Mouse (Mus musculus) limb, embryonic 13.5 days (tissue): Measurements from ENCODE around the gene Naa15. TPM values are rescaled to one million over a fixed set of nuclear protein-coding genes. Genes with fewer than 3 reads are reported as not detected.
"Not testable (repeated sequence)": the region's sequence is repeated elsewhere in the genome, so short reads cannot be mapped to it uniquely, and the experiment has no call there.

Experiments
- ATAC-seq: fragments of 200-750 bp; cut with Nextera tagmentation; 2 replicates; pipeline ENCODE4 v1.8.0; 2017; ENCODE audit warnings: low read depth, moderate number of reproducible peaks, moderate TSS enrichment; ENCODE audit not compliant: low FRiP score
- H3K27ac ChIP-seq: fragments of 300-500 bp; sonication (generic); 2 replicates; pipeline ENCODE4 v1.5.1; 2015; ENCODE audit warnings: inconsistent platforms, mild to moderate bottlenecking, moderate library complexity
- H3K27me3 ChIP-seq: fragments of 300-500 bp; sonication (generic); 2 replicates; pipeline ENCODE4 v1.6.1; 2015; ENCODE audit warnings: mild to moderate bottlenecking, inconsistent platforms
- H3K36me3 ChIP-seq: fragments of 300-500 bp; sonication (generic); 2 replicates; pipeline ENCODE4 v1.6.1; 2015; ENCODE audit warnings: inconsistent platforms, mild to moderate bottlenecking, moderate library complexity
- H3K4me1 ChIP-seq: fragments of 300-500 bp; sonication (generic); 2 replicates; pipeline ENCODE4 v1.6.1; 2015; ENCODE audit warnings: inconsistent platforms
- H3K4me2 ChIP-seq: fragments of 300-500 bp; sonication (generic); replicated peaks from 2 replicates; pipeline ENCODE4 v1.6.1; 2015; ENCODE audit warnings: inconsistent platforms, mild to moderate bottlenecking, moderate library complexity
- H3K4me3 ChIP-seq: fragments of 300-500 bp; sonication (generic); 2 replicates; pipeline ENCODE4 v1.5.1; 2015; ENCODE audit warnings: moderate library complexity, mild to moderate bottlenecking, inconsistent platforms
- H3K9ac ChIP-seq: fragments of 300-500 bp; sonication (generic); 2 replicates; pipeline ENCODE4 v1.6.1; 2015; ENCODE audit warnings: mild to moderate bottlenecking, inconsistent platforms
- H3K9me3 ChIP-seq: fragments of 300-500 bp; sonication (generic); 2 replicates; pipeline ENCODE4 v1.6.1; 2016; ENCODE audit warnings: inconsistent platforms
- WGBS: fragments of 180-500 bp; shearing (Covaris S2); methylation state at CpG from one replicate; pipeline ENCODE4 v1.1.7; 2015; 5-methylcytosine and 5-hydroxymethylcytosine counted together
- polyA plus RNA-seq: library from polyadenylated mRNA; unstranded; fragments of >200 nt; fragmentation: Nextera tagmentation; extraction: Ambion mirVana; gene quantifications from 2 replicates; pipeline ENCODE4 v1.2.1, GENCODE M21; 2015

The Naa15 gene
- polyA plus RNA-seq, 1 experiment from 2014 or later: 51.7 TPM

GRCm38 (mm10) chr3:51379786-51380659 lies 34.9 kb upstream of the Naa15 start:
- no peak overlapping the region for H3K4me2 ChIP-seq
- H3K27ac ChIP-seq: no peak overlapping the region
- ATAC-seq: no peak
- no peaks in the 10 kb centered on the region for H3K36me3 ChIP-seq
- H3K4me1 ChIP-seq: no peaks in the 10 kb centered on the region; the same call in 1 of the 2 replicates
- H3K9me3 ChIP-seq: no peaks in the 10 kb centered on the region
- no peaks in the 10 kb centered on the region for H3K27me3 ChIP-seq
- WGBS: 83% methylated on average over 5 of the region's 5 CpGs
- no peak overlapping the region for H3K4me3 ChIP-seq
- no peak overlapping the region for H3K9ac ChIP-seq

- Histone ChIP-seq H3K27ac (no peak overlapping the region), H3K4me1 (no peaks in the 10 kb centered on the region; the same call in 1 of the 2 replicates), H3K4me2 (no peak overlapping the region), H3K4me3 (no peak overlapping the region), H3K9ac (no peak overlapping the region), H3K27me3 (no peaks in the 10 kb centered on the region), H3K36me3 (no peaks in the 10 kb centered on the region), H3K9me3 (no peaks in the 10 kb centered on the region)
- no peak for ATAC-seq
- WGBS: 60% methylated on average over 4 of the region's 5 CpGs
Observed at GRCm38 (mm10) chr3:51380660-51381014, 34.3 kb upstream of the Naa15 start.

DNA sequence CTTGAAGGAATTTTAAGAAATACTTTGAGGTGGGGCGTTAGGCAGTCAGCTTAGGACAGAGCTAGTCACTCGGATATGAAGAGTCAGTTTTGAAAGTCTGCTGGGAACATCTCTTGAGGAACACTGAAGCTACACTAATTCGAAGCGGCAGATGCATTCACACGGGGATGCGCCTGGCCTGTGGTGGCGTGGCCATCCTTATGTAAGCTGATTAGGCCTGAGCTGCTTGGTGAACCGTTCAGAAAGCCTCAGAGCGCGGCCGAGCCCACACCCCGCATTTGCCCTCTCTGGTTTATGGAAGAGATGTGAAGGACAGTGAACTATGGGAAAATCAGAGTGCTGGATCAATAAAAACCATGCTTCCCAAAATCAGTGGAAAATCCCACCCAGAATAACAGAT lies 31.5 kb upstream of the Naa15 start:
- Histone ChIP-seq H3K9me3 (no peaks in the 10 kb centered on the region), H3K27me3 (0 out of 2 replicates have a peak, but pooled peaks cover 5% of the 10 kb centered on the region), H3K4me3 (no peak overlapping the region), H3K36me3 (no peaks in the 10 kb centered on the region), H3K9ac (no peak overlapping the region), H3K4me1 (no peaks in the 10 kb centered on the region; the same call in 1 of the 2 replicates), H3K4me2 (no peak overlapping the region), H3K27ac (no peak overlapping the region)
- no peak for ATAC-seq
- 79% methylated on average over 12 of the region's 12 CpGs for WGBS

GRCm38 (mm10) chr3:51386441-51387133 lies 28.4 kb upstream of the Naa15 start:
- Histone ChIP-seq H3K27ac (no peak overlapping the region), H3K36me3 (no peaks in the 10 kb centered on the region), H3K4me2 (no peak overlapping the region), H3K9me3 (no peaks in the 10 kb centered on the region), H3K4me3 (no peak overlapping the region), H3K27me3 (0 out of 2 replicates have a peak, but pooled peaks cover 8% of the 10 kb centered on the region), H3K4me1 (peaks cover 5% of the 10 kb centered on the region; the same call in 1 of the 2 replicates), H3K9ac (no peak overlapping the region)
- ATAC-seq: no peak
- 43% methylated on average over 12 of the region's 12 CpGs for WGBS

- WGBS: 87% methylated on average over 3 of the region's 3 CpGs
- Histone ChIP-seq H3K9me3 (no peaks in the 10 kb centered on the region), H3K27ac (no peak overlapping the region), H3K9ac (no peak overlapping the region), H3K27me3 (0 out of 2 replicates have a peak, but pooled peaks cover 8% of the 10 kb centered on the region), H3K4me2 (no peak overlapping the region), H3K4me3 (no peak overlapping the region), H3K36me3 (no peaks in the 10 kb centered on the region), H3K4me1 (peaks cover 5% of the 10 kb centered on the region; the same call in 1 of the 2 replicates)
- ATAC-seq: no peak
Observed at GRCm38 (mm10) chr3:51387134-51387451, 27.9 kb upstream of the Naa15 start.

DNA sequence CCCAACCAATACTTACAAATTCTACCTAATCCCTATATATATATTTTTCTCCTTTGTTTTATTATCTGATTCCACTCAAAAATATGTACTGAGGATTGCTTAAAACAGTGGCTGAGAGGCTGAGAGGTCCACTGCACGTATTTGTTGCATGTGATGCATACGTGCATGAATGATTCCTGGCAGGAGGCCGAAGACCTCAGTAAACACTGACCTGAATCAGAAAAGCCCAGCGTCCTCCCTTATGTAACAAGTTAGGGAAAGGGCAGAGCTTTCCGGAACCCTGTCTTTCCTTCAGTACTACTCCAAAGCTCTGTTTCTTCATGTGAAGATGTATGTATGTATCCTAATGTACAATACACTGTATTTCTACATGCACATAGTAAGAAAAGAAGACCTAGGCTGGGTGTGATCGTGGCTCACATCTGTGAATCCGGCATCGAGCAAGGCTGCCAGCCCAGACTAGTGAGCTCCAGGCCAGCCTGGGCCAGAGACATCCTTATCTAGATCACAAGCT lies 27.0 kb upstream of the Naa15 start:
- no peak for ATAC-seq
- Histone ChIP-seq H3K4me2 (no peak overlapping the region), H3K9me3 (no peaks in the 10 kb centered on the region), H3K27ac (no peak overlapping the region), H3K36me3 (no peaks in the 10 kb centered on the region), H3K27me3 (0 out of 2 replicates have a peak, but pooled peaks cover 8% of the 10 kb centered on the region), H3K4me3 (no peak overlapping the region), H3K9ac (no peak overlapping the region), H3K4me1 (peaks cover 5% of the 10 kb centered on the region; the same call in 1 of the 2 replicates)
- WGBS: 70% methylated on average over 8 of the region's 8 CpGs

DNA sequence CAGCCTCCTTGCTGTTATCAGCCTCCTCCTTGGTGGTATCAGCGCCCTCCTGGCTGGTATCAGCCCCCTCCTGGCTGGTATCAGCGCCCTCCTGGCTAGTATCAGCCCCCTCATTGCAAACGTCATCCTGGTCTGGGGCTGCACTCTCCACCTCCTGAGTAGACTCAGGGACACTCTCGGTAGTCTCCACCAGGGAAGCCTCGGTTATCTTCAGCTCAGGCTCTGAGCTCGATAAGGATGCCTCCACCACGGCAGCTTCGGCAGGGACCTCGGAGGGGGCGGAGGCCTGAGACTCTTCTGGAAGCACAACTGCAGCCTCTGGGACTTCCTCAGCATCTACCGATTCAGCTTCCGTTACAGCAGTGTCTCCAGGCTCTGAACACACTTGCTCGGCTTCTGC lies 26.0 kb upstream of the Naa15 start:
- Histone ChIP-seq H3K36me3 (no peaks in the 10 kb centered on the region), H3K9me3 (no peaks in the 10 kb centered on the region), H3K27ac (no peak overlapping the region), H3K4me3 (peak overlapping the region; percentile 25), H3K4me2 (peak overlapping the region; percentile 57), H3K4me1 (peaks cover 5% of the 10 kb centered on the region; the same call in 1 of the 2 replicates), H3K9ac (peak overlapping the region; percentile 53), H3K27me3 (0 out of 2 replicates have a peak, but pooled peaks cover 8% of the 10 kb centered on the region)
- WGBS: 8% methylated on average over 13 of the region's 13 CpGs
- ATAC-seq: no peak

DNA sequence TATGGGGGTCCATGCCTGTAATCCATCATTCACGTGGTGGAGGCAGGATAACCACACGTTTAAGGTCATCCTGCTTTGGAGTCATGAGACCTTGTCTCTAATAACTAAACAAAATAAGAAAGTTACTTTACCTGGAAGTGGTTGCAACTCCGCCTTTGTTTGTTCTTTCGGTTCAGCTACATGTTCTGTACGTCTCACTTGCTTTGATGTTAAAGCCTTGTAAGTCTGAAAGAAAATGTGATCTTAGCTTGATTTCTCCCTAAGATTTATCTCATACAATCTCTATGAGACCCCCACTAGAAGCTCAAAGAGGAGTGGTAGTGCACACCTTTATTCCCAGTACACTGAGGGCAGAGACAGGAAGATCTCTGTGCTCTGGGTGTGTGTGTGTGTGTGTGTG lies 23.9 kb upstream of the Naa15 start:
- Histone ChIP-seq H3K9ac (no peak overlapping the region), H3K4me1 (peaks cover 5% of the 10 kb centered on the region; the same call in 1 of the 2 replicates), H3K36me3 (no peaks in the 10 kb centered on the region), H3K4me2 (no peak overlapping the region), H3K27me3 (peaks cover 17% of the 10 kb centered on the region), H3K27ac (no peak overlapping the region), H3K4me3 (no peak overlapping the region), H3K9me3 (no peaks in the 10 kb centered on the region)
- no peak for ATAC-seq
- 83% methylated on average over 5 of the region's 5 CpGs for WGBS

DNA sequence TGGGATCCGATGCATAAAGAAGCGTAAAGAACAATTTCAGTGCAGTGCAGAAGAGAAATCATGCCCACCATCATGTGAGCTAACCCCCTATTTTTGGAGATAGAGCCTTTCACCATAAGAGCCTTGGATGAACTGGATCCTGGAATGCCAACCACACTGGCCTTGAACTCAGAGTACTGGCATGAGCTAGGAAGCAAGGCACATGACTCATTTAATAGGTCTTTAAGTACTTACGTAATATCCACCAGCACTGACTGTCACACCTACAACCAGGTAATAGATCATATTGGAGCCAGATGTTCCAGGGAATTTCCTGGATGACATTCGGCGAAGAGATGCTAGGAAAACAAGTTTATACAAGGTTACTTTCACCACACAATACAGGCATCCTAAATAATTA lies 23.4 kb upstream of the Naa15 start:
- H3K27me3 ChIP-seq: peaks cover 22% of the 10 kb centered on the region
- H3K4me1 ChIP-seq: peaks cover 8% of the 10 kb centered on the region
- 86% methylated on average over 5 of the region's 5 CpGs for WGBS
- H3K27ac ChIP-seq: no peak overlapping the region
- no peaks in the 10 kb centered on the region for H3K36me3 ChIP-seq
- H3K9me3 ChIP-seq: no peaks in the 10 kb centered on the region
- no peak for ATAC-seq
- H3K4me2 ChIP-seq: no peak overlapping the region
- no peak overlapping the region for H3K4me3 ChIP-seq
- H3K9ac ChIP-seq: no peak overlapping the region

- ATAC-seq, H3K9ac ChIP-seq: not testable (repeated sequence)
- WGBS: 92% methylated on average over 3 of the region's 3 CpGs
Observed at GRCm38 (mm10) chr3:51393018-51393417, 21.9 kb upstream of the Naa15 start.

GRCm38 (mm10) chr3:51393651-51394050 lies 21.3 kb upstream of the Naa15 start:
- H3K27ac ChIP-seq: no peak overlapping the region
- H3K9me3 ChIP-seq: no peaks in the 10 kb centered on the region
- no peaks in the 10 kb centered on the region for H3K36me3 ChIP-seq
- H3K4me3 ChIP-seq: no peak overlapping the region
- peaks cover 8% of the 10 kb centered on the region for H3K4me1 ChIP-seq
- no peak for ATAC-seq
- no peak overlapping the region for H3K9ac ChIP-seq
- H3K4me2 ChIP-seq: no peak overlapping the region
- peaks cover 37% of the 10 kb centered on the region for H3K27me3 ChIP-seq
- 88% methylated on average over 2 of the region's 2 CpGs for WGBS

More at GRCm38 (mm10) chr3:51393018-51393417, 21.9 kb upstream of the Naa15 start:
- H3K27ac ChIP-seq, H3K36me3 ChIP-seq, H3K9me3 ChIP-seq, H3K4me3 ChIP-seq, H3K4me1 ChIP-seq, H3K4me2 ChIP-seq: not testable (repeated sequence)
- peaks cover 33% of the 10 kb centered on the region for H3K27me3 ChIP-seq

GRCm38 (mm10) chr3:51394881-51395280 lies 20.1 kb upstream of the Naa15 start:
- Histone ChIP-seq H3K4me3 (no peak overlapping the region), H3K27me3 (peaks cover 37% of the 10 kb centered on the region), H3K4me2 (no peak overlapping the region), H3K27ac (no peak overlapping the region), H3K9ac (no peak overlapping the region), H3K9me3 (no peaks in the 10 kb centered on the region), H3K4me1 (peaks cover 3% of the 10 kb centered on the region; the same call in 1 of the 2 replicates), H3K36me3 (no peaks in the 10 kb centered on the region)
- no peak for ATAC-seq
- WGBS: 76% methylated on average over 3 of the region's 3 CpGs
